Mouse (Mus musculus) urinary bladder, adult 2 months (tissue): ENCODE data around the gene Tmem219. TPM values are rescaled to one million over a fixed set of nuclear protein-coding genes. Genes with fewer than 3 reads are reported as not detected.
A peak's percentile ranks its signal among the peaks of the same experiment; 100 is the strongest.

Source experiments
- DNase-seq: peaks from one replicate; pipeline ENCODE4 v3.0.0; 2022; ENCODE audit warnings: low spot score
- polyA plus RNA-seq: library from polyadenylated mRNA; depleted of rRNA; stranded (reverse); fragments of >200 nt; gene quantifications from 2 replicates; pipeline ENCODE4 v1.2.3, GENCODE M21; 2012; rRNA removed

Gene Tmem219
- polyA plus RNA-seq, 1 experiment = 46.0 TPM

DNA sequence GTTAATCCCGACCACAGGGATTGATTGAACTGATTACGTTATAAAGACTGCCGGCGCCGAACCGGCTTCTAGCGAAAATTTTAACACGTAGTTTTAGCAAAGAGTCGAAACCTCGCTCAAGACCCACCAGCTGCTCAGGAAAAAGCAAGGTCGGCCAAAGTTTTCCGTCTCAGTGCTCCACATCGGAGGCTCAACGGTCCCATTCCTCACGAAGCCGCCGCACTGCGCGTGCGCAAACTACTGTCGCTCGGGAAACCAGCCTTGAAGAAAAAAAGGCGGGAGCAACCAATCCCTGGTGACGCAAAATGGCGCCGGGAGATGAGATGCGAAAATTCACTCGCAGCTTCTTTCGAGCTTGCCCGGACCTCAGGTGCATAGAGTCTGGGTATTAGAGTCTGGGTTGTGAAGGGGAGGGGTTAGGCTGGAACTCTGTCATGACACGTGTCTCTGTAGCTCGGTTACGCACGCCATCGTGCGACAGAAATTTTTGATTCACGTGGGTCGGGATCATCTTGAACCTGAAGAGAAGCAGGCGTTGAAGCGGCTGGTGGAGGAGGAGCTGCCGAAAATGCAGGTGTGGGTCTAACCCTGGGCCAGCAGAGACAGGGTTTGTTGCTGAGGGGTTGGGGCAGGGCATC, 60.5 kb downstream of the Tmem219 start, which contains the start of gene Ino80e:
Gene Ino80e, minus strand, starts transcription at position 231 of the 638 bp plus-strand sequence.
- DNase-seq = peak; percentile 80

DNA sequence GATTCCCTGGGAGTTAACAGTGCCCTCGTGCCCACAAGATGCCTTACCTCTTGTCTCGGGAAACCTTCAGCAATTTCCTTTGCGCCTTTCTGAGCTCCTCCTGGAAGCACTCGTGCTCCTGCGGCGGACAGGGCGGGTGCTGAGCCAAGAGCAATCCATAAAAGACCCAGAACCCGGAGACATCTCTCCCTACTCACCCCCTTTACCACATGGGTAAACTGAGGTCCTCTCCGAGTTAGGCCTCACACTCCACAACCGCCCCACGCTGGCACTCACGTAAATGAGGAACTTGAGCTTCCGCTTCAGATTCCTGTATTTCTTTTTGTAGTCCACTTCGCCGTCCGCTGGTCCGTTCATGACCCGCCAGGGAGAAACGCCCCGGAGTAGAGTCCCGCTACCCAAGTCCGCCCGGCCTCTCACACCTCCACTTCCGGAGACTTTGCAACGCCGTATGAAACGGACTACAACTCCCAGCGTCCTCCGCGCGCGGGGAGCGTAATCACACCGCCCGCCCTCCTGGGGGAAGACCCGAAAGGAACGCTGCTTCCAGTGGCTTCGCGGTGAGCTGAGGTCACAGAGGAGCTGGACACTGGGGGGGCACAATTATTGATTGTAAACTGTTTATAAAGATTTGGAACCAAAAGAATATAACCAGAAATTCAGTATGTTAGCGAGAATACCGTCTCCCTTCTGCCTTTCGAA, 61.1 kb downstream of the Tmem219 start, which contains the start of gene Hirip3:
Gene Hirip3, plus strand, starts transcription at position 544 of the 702 bp plus-strand sequence.
- peak; percentile 86 for DNase-seq

DNA sequence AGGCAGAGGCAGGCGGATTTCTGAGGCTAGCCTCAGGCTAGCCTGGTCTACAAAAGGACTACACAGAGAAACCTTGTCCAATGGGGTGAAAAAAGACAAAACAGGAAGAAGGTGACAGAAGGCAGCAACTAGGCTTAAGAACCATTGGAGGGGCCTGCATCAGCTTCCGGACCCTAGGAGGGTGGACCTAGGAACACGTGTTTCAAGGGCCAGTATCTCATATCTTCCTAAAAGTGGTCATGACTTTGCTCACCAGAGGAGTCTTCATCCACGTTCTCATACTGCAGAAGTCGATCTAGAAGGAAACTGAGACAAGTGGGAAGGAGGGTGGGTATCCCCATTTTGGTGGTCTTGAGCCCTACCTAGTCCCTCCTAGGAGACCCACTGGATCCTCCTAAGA, 61.7 kb downstream of the Tmem219 start:
- DNase-seq = no peak

DNA sequence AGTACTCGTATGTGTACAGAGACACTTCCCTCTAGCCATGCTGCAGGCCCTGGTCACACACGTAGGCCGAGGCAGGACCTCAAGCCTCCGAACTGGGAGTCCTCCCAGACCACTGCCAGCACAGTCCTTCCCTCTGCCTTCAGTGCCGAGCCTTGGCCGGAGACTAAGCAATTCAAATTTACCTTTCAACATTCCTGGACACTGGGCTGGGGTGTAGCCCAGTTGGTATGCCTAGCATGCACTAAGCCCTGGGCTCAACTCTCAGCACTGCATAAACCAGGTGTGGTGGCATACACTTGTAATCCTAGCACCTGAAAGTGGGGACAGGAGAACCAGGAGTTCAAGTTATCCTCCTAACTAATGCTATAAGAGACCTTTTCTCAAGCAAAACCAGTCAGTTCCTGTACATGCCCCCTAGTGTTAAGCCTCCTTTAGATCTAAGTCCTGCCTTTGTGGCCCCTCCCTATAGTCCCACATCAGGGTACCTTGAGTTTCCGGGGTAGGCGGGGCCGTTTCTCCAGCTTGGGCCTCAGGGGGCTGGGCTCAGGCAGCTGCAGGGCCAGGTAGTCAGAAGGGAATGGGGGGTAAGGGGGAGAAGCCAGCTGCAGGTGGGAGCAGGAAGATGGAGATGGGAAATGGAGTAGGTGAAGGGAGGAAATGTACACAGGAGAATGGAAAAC, 65.8 kb downstream of the Tmem219 start:
- no peak for DNase-seq

DNA sequence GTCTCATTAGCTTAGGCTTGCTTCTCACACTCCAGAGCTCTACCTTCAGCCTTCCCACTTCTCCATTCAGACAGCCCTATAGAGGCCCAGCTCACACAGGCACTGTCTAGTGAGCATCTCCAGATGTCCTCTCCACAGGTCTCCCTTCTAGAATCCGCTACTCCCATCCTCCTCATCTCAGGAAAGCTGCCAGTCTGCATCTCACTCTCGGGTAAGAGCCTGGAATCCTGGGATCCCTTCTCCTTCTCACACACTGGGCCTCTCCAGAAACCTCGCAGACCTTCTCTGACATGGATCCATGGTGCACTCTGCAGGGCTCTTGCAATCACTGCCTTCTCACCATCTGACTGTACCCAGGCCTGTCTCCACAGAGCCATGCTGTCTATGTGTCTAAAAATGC, 67.1 kb downstream of the Tmem219 start:
- no peak for DNase-seq

DNA sequence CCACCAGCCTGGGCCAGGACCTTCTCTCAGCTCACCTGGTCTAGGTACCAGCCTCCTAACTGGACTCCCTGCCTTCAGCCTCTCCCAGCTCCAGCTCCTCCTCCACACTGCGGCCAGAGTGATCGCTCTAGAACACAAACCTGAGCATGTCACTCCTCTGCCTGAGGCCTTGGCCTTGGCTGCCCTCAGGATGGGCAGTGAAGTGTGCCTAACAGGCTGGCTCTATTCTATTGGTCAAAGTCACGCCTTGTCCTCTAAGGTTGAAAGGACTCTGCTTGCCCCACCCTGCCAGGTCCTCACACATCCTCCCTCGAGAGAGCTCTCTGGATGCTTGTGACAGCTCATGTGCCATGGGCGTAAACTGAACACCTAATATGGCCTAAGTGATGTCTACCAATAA, 69.3 kb downstream of the Tmem219 start:
- DNase-seq = no peak

DNA sequence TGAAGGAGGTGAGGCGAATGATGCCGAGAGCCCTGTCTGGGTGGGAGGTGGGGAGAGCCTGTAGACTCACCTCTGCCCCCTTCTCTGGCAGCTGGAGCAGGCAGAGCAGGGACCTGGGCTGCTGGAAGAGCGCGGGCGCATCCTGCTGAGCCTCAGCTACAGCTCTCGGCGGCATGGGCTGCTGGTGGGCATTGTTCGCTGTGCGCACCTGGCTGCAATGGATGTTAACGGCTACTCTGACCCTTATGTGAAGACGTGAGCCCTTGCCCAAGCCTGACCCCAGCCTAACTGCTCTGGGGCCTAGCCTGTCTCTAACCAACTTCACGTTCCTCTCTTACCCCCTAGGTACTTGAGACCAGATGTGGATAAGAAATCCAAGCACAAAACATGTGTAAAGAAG, 71.5 kb downstream of the Tmem219 start:
- DNase-seq = no peak

DNA sequence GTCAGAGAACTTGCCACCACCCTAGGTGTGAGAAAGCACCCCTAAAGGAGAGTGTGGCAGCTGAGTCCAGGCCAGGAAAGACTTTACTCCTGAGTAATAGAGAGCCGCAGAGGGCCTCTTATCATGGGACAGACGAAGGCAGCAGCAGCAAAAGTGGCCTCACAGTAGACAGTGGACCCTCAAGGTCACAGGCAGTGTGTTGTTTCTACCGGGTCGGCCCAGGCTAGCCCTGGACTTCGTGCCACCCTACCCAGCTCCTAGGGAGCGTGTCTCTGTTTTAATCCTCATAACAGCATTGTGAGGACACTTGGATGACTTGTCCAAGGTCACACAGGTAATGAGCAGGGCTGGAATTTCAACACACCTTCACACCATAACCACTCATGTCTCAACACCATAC, 72.6 kb downstream of the Tmem219 start:
- DNase-seq = no peak

DNA sequence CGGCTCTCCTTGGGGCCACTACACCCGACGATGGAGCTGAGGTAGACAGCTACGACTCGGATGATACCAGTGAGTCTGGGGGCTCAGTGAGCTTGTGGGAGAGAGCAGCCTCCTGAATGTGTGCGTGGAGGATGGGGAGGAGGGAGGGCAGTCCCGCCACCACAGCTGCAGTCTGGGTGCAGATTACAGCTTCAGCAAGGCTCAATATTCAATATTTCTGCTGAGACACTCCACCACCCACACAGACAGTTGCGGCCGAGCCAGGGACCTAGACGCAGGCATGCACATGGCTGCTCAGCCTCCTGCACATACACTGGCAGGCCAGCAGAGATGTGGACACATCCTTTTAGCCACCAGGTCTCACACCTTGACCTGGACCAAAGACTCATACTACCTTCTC, 73.9 kb downstream of the Tmem219 start:
- no peak for DNase-seq

DNA sequence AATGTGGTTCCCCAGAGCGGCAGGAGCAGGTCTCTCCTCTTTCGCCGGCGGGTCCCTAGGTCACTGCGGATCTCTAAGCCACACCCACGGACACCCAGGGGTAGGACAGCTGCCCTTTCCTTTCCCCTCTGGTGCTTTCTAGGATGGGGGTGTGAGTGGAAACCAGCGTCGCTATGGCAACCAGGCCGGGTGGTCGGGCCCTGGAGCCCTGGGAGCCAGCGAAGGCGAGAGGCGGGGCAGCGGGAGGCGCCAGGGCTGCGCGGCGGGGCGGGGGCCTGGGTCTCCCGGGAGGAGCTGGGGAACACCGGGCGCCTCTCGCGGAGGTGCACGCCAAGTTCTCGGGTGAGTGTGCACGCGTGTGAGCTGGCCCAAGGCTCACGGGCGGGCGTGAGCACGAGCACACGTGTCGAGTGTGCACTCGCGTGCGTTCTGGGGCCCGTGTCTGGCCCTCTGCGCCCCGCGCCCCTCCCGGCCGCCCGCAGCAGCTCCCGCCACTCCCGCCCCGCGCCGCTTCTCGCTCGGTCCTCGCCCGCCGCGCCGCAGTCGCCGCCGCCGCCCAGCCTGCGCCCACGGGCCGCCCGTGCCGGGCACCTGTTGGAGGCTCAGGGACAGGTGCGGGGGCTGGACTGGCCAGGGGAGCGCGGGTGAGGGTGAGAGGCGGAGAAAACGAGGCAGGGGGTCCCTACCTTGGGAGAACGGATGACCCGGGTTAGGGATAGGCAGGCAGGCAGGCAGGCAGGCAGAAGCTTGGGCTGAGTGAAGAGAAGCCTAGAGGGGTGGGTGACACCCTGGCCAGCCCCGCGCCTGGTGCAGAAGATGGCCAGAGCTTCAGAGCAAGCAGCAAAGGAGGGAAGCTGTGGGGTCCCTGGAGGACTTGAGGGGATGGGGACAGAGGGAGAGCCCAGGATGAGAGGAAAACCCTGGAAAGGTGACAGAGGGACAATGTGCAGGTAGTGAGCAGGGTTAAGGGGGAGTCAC, 75.0 kb downstream of the Tmem219 start:
- DNase-seq = no peak

DNA sequence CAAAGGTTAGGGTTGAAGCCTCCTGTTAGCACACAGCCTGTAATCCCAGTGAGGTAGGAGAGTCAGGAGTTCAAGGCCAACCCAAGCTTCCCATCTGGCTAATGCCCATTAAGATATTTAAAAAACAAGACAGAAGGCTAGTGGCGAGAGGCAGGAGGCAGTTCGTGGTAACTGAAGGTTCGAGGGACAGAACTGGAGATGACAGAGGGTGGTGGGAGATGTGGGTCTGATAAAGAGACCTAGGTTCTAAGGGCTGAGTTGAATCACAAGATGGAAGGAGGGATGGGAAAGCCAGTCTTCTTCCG, 75.6 kb downstream of the Tmem219 start, which contains the start of gene Doc2a:
Gene Doc2a, plus strand, starts transcription at position 301 of the 305 bp plus-strand sequence.
- no peak for DNase-seq

DNA sequence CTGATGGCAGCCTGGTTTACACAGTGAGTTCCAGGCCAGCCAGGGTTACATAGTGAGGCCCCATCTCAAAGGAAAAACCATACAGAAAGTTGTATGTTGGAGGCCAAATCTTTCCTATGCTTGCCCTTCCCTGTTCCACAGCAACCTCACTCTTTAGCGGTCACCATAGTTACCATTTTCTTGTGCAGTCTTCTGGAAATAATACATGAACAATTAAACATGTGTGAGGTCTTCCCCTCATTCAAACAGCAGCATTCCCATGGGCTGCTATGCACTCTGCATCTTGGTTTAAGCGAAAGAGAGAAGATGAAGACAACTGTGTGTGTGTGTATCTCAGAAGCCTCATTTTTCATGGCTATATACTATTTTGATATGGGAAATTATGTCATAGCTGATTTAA, 77.2 kb downstream of the Tmem219 start:
- no peak for DNase-seq

DNA sequence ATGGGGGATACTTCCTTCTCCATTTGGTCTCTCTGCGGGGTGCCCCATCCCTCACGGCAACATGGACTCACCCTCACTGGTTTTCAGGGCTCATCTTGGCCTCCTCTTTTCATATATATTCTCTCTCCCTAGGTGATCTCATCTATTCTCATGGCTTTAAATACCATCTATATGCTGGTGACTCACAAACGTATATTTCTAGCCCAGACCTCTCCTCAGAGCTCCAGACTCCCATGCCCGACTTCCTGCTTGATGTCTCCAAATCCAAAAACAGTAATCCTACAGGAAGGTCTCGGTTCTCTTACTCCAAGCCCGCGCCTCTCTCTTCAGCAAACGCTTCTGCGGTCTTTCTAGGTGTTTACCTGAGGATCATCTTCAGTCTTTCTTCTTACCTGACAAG, 79.4 kb downstream of the Tmem219 start:
- no peak for DNase-seq

Other genes with a start within 250 kb of the Tmem219 start
- 28.5 and 29.2 TPM in 2 replicates for gene Sult1a1, start 246.5 kb downstream of the Tmem219 start, polyA plus RNA-seq
- gene Bola2, start 227.5 kb downstream of the Tmem219 start, polyA plus RNA-seq = 32.6 and 37.6 TPM in 2 replicates
- gene Slx1b, start 227.1 kb downstream of the Tmem219 start, polyA plus RNA-seq = 19.3 and 22.5 TPM in 2 replicates
- gene Coro1a, start 215.1 kb downstream of the Tmem219 start, polyA plus RNA-seq = 34.8 and 39.4 TPM in 2 replicates
- 214 TPM in 2 replicates for gene Mapk3, start 163.3 kb downstream of the Tmem219 start, polyA plus RNA-seq
- 15.7 and 28.5 TPM in 2 replicates for gene Gdpd3, start 156.6 kb downstream of the Tmem219 start, polyA plus RNA-seq
- gene Ypel3, start 146.0 kb downstream of the Tmem219 start, polyA plus RNA-seq = 188 and 213 TPM in 2 replicates
- gene Tbx6, start 141.4 kb downstream of the Tmem219 start, polyA plus RNA-seq = 1.3 and 1.4 TPM in 2 replicates
- gene Ppp4c, start 130.4 kb downstream of the Tmem219 start, polyA plus RNA-seq = 106 and 121 TPM in 2 replicates
- 2.4 and 2.9 TPM in 2 replicates for gene Fam57b, start 125.2 kb downstream of the Tmem219 start, polyA plus RNA-seq
- gene 4930451I11Rik, start 91.3 kb downstream of the Tmem219 start, polyA plus RNA-seq = not detected in 2 replicates
- gene Doc2a, start 75.5 kb downstream of the Tmem219 start, polyA plus RNA-seq = not detected in 2 replicates
- 18.0 and 21.0 TPM in 2 replicates for gene Hirip3, start 60.9 kb downstream of the Tmem219 start, polyA plus RNA-seq
- 42.3 and 46.0 TPM in 2 replicates for gene Ino80e, start 60.5 kb downstream of the Tmem219 start, polyA plus RNA-seq
- 55.8 and 65.4 TPM in 2 replicates for gene Taok2, start 38.2 kb downstream of the Tmem219 start, polyA plus RNA-seq
- 16.3 and 16.4 TPM in 2 replicates for gene Kctd13, start 6.0 kb upstream of the Tmem219 start, polyA plus RNA-seq
- not detected in 2 replicates for gene Asphd1, start 26.7 kb upstream of the Tmem219 start, polyA plus RNA-seq
- 0.65 and 0.72 TPM in 2 replicates for gene Sez6l2, start 27.6 kb upstream of the Tmem219 start, polyA plus RNA-seq
- 118 and 119 TPM in 2 replicates for gene Cdipt, start 53.0 kb upstream of the Tmem219 start, polyA plus RNA-seq
- 2.2 and 2.7 TPM in 2 replicates for gene Cdiptos, start 53.2 kb upstream of the Tmem219 start, polyA plus RNA-seq
- 46.2 and 52.7 TPM in 2 replicates for gene Mvp, start 91.7 kb upstream of the Tmem219 start, polyA plus RNA-seq
- gene Pagr1b, start 93.6 kb upstream of the Tmem219 start, polyA plus RNA-seq = 2.8 and 3.2 TPM in 2 replicates
- 16.4 and 18.2 TPM in 2 replicates for gene Pagr1a, start 94.4 kb upstream of the Tmem219 start, polyA plus RNA-seq
- 66.3 and 76.5 TPM in 2 replicates for gene Gm42742, start 98.2 kb upstream of the Tmem219 start, polyA plus RNA-seq
- 9.7 and 10.2 TPM in 2 replicates for gene Prrt2, start 98.3 kb upstream of the Tmem219 start, polyA plus RNA-seq
- 72.0 and 72.5 TPM in 2 replicates for gene Maz, start 104.1 kb upstream of the Tmem219 start, polyA plus RNA-seq
- gene Kif22, start 119.6 kb upstream of the Tmem219 start, polyA plus RNA-seq = 2.3 and 2.7 TPM in 2 replicates
- gene Zg16, start 164.4 kb upstream of the Tmem219 start, polyA plus RNA-seq = 0.15 and 0.34 TPM in 2 replicates
- 4.4 and 6.0 TPM in 2 replicates for gene AI467606, start 168.4 kb upstream of the Tmem219 start, polyA plus RNA-seq
- 0.80 and 0.81 TPM in 2 replicates for gene Qprt, start 199.3 kb upstream of the Tmem219 start, polyA plus RNA-seq
- gene Spn, start 214.9 kb upstream of the Tmem219 start, polyA plus RNA-seq = 1.2 and 1.9 TPM in 2 replicates